Mouse (Mus musculus): ENCODE data around the gene Ppp1r14d. TPM values are rescaled to one million over a fixed set of nuclear protein-coding genes. Genes with fewer than 3 reads are reported as not detected.

Gene Ppp1r14d
- polyA plus RNA-seq (2012; fragmentation: generic; extraction: Trizol): 0.13 TPM

DNA sequence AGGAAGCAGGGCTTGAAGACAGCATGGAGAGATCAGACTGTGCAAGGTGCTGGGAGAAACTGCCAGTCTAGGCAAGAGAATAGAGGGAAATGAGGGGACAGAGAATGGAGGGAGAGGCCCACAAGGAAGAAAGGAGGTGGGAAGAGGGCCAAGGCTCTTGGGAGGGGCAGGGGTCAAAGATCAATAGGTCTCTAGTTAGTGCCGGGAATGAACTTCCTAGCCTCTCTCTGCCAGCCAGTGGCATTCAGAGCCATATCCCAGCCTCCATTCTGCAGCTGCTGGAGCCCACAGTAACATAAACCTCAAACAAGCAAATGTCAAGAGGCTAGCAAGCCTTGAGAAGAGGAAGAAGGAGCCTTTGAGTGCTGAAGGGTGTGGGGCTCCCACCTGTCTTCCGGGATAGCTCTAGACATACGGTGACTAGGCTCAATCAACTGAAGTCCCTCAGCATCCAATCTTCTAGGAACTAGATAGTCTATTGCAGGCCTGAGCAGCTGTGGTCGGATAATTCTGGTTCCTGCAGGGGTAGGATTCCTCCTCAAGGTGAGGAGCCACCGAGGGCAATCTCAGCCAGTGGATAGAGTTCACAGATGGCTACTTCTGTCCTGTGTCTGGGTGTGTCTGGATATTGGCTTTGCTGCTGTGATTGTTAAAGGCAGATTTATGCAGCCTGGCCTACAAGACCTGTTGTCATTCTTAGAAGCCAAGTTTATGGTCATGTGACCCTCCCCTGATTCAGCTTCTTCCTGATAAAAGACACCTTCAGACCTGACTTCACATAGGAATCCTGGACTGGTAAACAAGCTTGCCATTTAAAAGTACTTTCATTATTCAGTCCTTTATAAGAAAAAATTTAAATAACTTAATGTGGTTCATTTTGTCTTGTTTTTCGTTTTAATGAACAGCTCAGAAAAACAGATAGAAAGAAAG, at the start of gene Ppp1r14d:
Gene Ppp1r14d, minus strand, starts transcription at position 132 of the 930 bp plus-strand sequence.
- no peaks in the 10 kb centered on the region for H3K36me3 ChIP-seq (ENCODE audit: control insufficient read depth, insufficient read depth)
- H3ac ChIP-seq (ENCODE audit: control insufficient read depth, insufficient read length): no peak within 1 kb of the TSS
- TF ChIP-seq MYOD1 (IDR thresholded peaks at IDR 0.05; ENCODE audit: control insufficient read depth in 1 of 3, insufficient read length in 2 of 3, low read depth in 2 of 3) (peak in 1 of 3 experiments; percentile 12), TCF12 (IDR thresholded peaks at IDR 0.05; ENCODE audit: insufficient read depth, poor library complexity, severe bottlenecking) (no peak), MYOG (IDR thresholded peaks at IDR 0.05; ENCODE audit: control insufficient read depth in 1 of 3, insufficient read depth in 1 of 3, insufficient read length in 2 of 3, low read depth in 2 of 3) (peak in 1 of 3 experiments; percentile 1), E2F4 (IDR thresholded peaks at IDR 0.05; ENCODE audit: insufficient read depth) (no peak), TCF3 (IDR thresholded peaks at IDR 0.05; ENCODE audit: insufficient read length, low read depth) (no peak), POLR2AphosphoS2 (IDR thresholded peaks at IDR 0.05; ENCODE audit: insufficient read length, low read depth) (no peak), SRF (IDR thresholded peaks at IDR 0.05; ENCODE audit: control insufficient read depth, insufficient read length, low read depth) (no peak), MAX (IDR thresholded peaks at IDR 0.05; ENCODE audit: low read depth) (no peak), REST (IDR thresholded peaks at IDR 0.05; ENCODE audit: insufficient read depth, insufficient read length) (no peak), POLR2A (IDR thresholded peaks at IDR 0.05; ENCODE audit: insufficient read length, low read depth) (no peak), CEBPB (IDR thresholded peaks at IDR 0.05; ENCODE audit: insufficient read depth, poor library complexity, severe bottlenecking) (no peak), USF1 (IDR thresholded peaks at IDR 0.05; ENCODE audit: low read depth) (peak; percentile 60)
- H3K79me2 ChIP-seq (ENCODE audit: control insufficient read depth, insufficient read depth): no peaks in the 10 kb centered on the region
- no peak within 1 kb of the TSS for H3K4me3 ChIP-seq
- peak within 1 kb of the TSS; percentile 13 for H3K4me2 ChIP-seq (ENCODE audit: low read depth)
- peaks cover 4% of the 10 kb centered on the region for H3K27me3 ChIP-seq (ENCODE audit: control insufficient read depth, insufficient read depth, insufficient read length)

DNA sequence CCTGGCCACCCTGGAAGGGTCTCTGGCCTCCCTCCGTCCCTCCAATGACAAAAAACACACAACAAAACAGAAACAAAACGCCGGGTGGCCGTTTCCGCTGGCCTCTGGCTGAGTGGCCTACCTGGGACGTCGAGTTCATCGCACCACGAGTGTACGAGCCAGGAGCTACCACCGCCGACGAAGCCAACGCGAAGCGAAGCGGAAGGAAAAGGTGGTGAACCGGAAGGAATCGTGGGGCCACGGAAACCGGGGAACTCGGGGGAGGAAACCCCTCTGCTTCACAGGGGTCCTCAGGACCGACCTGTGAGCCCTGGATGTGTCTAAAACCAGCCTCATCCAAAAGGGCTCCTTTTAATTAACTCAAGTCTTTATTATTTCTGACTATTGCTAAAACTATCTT, 48.1 kb upstream of the Ppp1r14d start:
- Histone ChIP-seq H3ac (ENCODE audit: control insufficient read depth, insufficient read length) (no peak overlapping the region), H3K4me2 (ENCODE audit: low read depth) (no peak overlapping the region)
- no peak for TF ChIP-seq E2F4 (IDR thresholded peaks at IDR 0.05; ENCODE audit: insufficient read depth)
- no peak for TF ChIP-seq TCF12 (IDR thresholded peaks at IDR 0.05; ENCODE audit: insufficient read depth, poor library complexity, severe bottlenecking)
- no peak for TF ChIP-seq USF1 (IDR thresholded peaks at IDR 0.05; ENCODE audit: low read depth)
- no peak for TF ChIP-seq POLR2AphosphoS2 (IDR thresholded peaks at IDR 0.05; ENCODE audit: insufficient read length, low read depth)
- TF ChIP-seq POLR2A (IDR thresholded peaks at IDR 0.05; ENCODE audit: insufficient read length, low read depth): no peak
- no peak for TF ChIP-seq SRF (IDR thresholded peaks at IDR 0.05; ENCODE audit: control insufficient read depth, insufficient read length, low read depth)
- no peak for TF ChIP-seq REST (IDR thresholded peaks at IDR 0.05; ENCODE audit: insufficient read depth, insufficient read length)
- no peak for TF ChIP-seq MYOD1 (IDR thresholded peaks at IDR 0.05; ENCODE audit: control insufficient read depth in 1 of 3, insufficient read length in 2 of 3, low read depth in 2 of 3)
- no peak for TF ChIP-seq CEBPB (IDR thresholded peaks at IDR 0.05; ENCODE audit: insufficient read depth, poor library complexity, severe bottlenecking)
- no peak for TF ChIP-seq TCF3 (IDR thresholded peaks at IDR 0.05; ENCODE audit: insufficient read length, low read depth)
- TF ChIP-seq MYOG (IDR thresholded peaks at IDR 0.05; ENCODE audit: control insufficient read depth in 1 of 3, insufficient read depth in 1 of 3, insufficient read length in 2 of 3, low read depth in 2 of 3): no peak
- no peak for TF ChIP-seq MAX (IDR thresholded peaks at IDR 0.05; ENCODE audit: low read depth)

DNA sequence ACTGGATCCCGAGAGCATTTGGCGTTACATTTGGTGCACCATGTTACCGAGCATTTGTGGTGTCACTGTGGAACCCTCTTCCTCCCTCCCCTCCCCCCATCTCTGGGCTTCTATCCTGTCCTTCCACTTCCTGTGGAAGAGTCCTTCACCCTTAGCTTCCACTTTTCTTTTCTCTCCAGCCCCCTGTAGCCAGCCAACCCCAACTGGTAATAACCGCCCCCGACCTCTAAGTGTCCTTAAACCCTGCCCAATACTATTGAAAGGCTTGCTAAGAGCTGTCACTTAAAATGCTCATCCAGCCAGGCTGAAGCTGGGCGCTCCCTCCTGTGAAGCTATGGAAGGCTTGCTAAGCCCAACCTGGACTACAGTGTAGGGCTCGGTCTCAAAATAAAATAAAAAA, 47.2 kb upstream of the Ppp1r14d start:
- Histone ChIP-seq H3K27me3 (ENCODE audit: control insufficient read depth, insufficient read depth, insufficient read length) (no peaks in the 10 kb centered on the region), H3K36me3 (ENCODE audit: control insufficient read depth, insufficient read depth) (no peaks in the 10 kb centered on the region), H3K4me3 (no peak overlapping the region), H3ac (ENCODE audit: control insufficient read depth, insufficient read length) (no peak overlapping the region), H3K4me2 (ENCODE audit: low read depth) (no peak overlapping the region), H3K79me2 (ENCODE audit: control insufficient read depth, insufficient read depth) (no peaks in the 10 kb centered on the region)
- TF ChIP-seq E2F4 (IDR thresholded peaks at IDR 0.05; ENCODE audit: insufficient read depth): no peak

More for the DNA sequence above, 48.1 kb upstream of the Ppp1r14d start:
- Histone ChIP-seq H3K4me3 (no peak overlapping the region), H3K79me2 (ENCODE audit: control insufficient read depth, insufficient read depth) (no peaks in the 10 kb centered on the region), H3K36me3 (ENCODE audit: control insufficient read depth, insufficient read depth) (no peaks in the 10 kb centered on the region), H3K27me3 (ENCODE audit: control insufficient read depth, insufficient read depth, insufficient read length) (no peaks in the 10 kb centered on the region)

DNA sequence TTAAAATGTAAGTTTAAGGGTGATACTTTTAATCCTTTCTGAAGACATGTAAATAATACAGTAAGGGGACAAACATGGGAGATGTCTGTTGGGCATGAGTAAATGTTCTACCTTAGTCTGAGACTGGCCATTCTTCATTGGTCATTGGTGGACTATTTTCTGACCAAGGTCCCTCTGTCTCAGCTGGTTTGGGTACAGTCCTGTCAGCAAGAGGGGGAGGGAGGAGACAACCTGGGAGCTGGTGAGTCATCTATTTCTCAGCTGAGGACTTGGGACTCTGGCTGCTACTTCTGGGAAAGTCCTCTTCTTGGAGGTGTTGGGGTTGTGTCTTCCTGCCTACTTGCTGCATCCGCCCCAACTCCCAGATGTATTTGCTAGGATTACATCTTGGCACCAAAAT, 44.4 kb upstream of the Ppp1r14d start:
- H3ac ChIP-seq (ENCODE audit: control insufficient read depth, insufficient read length): no peak overlapping the region
- no peaks in the 10 kb centered on the region for H3K27me3 ChIP-seq (ENCODE audit: control insufficient read depth, insufficient read depth, insufficient read length)
- TF ChIP-seq CEBPB (IDR thresholded peaks at IDR 0.05; ENCODE audit: insufficient read depth, poor library complexity, severe bottlenecking) (no peak), POLR2AphosphoS2 (IDR thresholded peaks at IDR 0.05; ENCODE audit: insufficient read length, low read depth) (no peak), TCF12 (IDR thresholded peaks at IDR 0.05; ENCODE audit: insufficient read depth, poor library complexity, severe bottlenecking) (no peak), POLR2A (IDR thresholded peaks at IDR 0.05; ENCODE audit: insufficient read length, low read depth) (no peak), MYOG (IDR thresholded peaks at IDR 0.05; ENCODE audit: control insufficient read depth in 1 of 3, insufficient read depth in 1 of 3, insufficient read length in 2 of 3, low read depth in 2 of 3) (no peak), REST (IDR thresholded peaks at IDR 0.05; ENCODE audit: insufficient read depth, insufficient read length) (no peak), MYOD1 (IDR thresholded peaks at IDR 0.05; ENCODE audit: control insufficient read depth in 1 of 3, insufficient read length in 2 of 3, low read depth in 2 of 3) (no peak), SRF (IDR thresholded peaks at IDR 0.05; ENCODE audit: control insufficient read depth, insufficient read length, low read depth) (no peak), TCF3 (IDR thresholded peaks at IDR 0.05; ENCODE audit: insufficient read length, low read depth) (no peak), E2F4 (IDR thresholded peaks at IDR 0.05; ENCODE audit: insufficient read depth) (no peak), MAX (IDR thresholded peaks at IDR 0.05; ENCODE audit: low read depth) (no peak), USF1 (IDR thresholded peaks at IDR 0.05; ENCODE audit: low read depth) (no peak)
- H3K36me3 ChIP-seq (ENCODE audit: control insufficient read depth, insufficient read depth): no peaks in the 10 kb centered on the region
- H3K4me2 ChIP-seq (ENCODE audit: low read depth): no peak overlapping the region
- H3K4me3 ChIP-seq: no peak overlapping the region
- no peaks in the 10 kb centered on the region for H3K79me2 ChIP-seq (ENCODE audit: control insufficient read depth, insufficient read depth)
